Mouse (Mus musculus): ENCODE measurements around the gene Mrpl14.

DNA sequence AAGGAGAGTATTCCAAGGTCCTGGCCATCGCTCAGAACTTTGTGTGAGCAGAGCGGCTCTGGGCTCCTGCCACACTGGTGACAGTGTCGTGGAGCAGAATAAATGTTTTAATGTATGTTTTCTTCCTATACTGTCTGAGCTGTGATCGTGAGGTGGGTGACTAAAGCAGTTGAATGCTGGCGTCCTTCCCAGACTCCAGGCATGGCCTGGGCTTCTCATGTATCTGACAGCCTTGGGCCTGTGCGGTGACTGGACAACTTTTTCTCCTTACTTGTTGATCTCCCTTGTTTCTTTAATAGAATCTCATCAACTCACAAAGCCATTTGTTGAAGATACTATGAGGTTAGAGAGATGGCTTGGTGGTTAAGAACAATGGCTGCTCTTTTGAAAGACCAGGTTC, 12.2 kb downstream of the Mrpl14 start:
- TF ChIP-seq CTCF (IDR thresholded peaks at IDR 0.05; ENCODE audit: low read depth, low read length) (no peak), POLR2AphosphoS5 (IDR thresholded peaks at IDR 0.05; ENCODE audit: insufficient replicate concordance, low read depth, low read length) (no peak)
